Mouse (Mus musculus): ENCODE results near the gene Nelfe. TPM values are rescaled to one million over a fixed set of nuclear protein-coding genes. Genes with fewer than 3 reads are reported as not detected.
"Not testable (repeated sequence)": the region's sequence is repeated elsewhere in the genome, so short reads cannot be mapped to it uniquely, and the experiment has no call there.

Nelfe gene
- polyA plus RNA-seq, 2 experiments = 37.5 to 42.7 TPM

DNA sequence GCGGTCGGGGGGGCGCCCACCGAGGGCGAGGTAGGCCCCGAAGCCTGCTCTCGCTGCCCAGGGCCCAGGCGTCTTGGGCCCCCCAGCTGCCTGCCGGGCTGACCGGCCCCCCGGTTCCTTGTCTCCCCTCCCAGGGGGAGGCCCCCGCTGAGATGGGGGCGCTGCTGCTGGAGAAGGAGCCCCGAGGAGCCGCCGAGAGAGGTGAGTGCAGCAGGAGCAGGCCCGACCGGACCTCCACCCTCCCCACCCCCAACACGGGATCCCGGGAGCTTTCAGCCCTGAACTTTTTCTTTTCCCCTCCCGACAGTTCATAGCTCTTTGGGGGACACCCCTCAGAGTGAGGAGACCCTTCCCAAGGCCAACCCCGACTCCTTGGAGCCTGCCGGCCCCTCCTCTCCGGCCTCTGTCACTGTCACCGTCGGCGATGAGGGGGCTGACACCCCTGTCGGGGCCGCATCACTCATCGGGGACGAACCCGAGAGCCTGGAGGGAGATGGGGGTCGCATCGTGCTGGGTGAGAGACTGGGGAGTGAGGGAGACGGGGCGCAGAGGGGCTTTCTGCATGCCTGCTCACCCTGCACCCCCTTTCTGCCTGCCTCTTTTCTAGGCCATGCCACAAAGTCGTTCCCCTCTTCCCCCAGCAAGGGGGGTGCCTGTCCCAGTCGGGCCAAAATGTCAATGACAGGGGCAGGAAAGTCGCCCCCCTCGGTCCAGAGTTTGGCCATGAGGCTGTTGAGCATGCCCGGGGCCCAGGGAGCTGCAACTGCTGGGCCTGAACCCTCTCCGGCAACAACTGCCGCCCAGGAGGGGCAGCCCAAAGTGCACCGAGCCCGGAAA lies 49.1 kb downstream of the Nelfe start:
- WGBS (ENCODE audit: insufficient replicate concordance) = under 1% methylated on average over 43 of the region's 45 CpGs
- no peaks in the 10 kb centered on the region for H3K9me3 ChIP-seq (ENCODE audit: control insufficient read depth, low read length)
- no peak for DNase-seq (ENCODE audit: low read depth in 3 of 3, low spot score in 3 of 3)
- TF ChIP-seq CTCF (IDR thresholded peaks at IDR 0.05; ENCODE audit: low read depth) (no peak; the same call in 1 of the 2 replicates), EP300 (IDR thresholded peaks at IDR 0.05; ENCODE audit: low read depth) (no peak)
- H3K4me2 ChIP-seq (ENCODE audit: low read depth) = peak overlapping the region; percentile 97
- H3K9ac ChIP-seq (replicated peaks) = peak overlapping the region; percentile 85
- H3K27ac ChIP-seq = peak overlapping the region; percentile 75
- H3K36me3 ChIP-seq (replicated peaks; ENCODE audit: control insufficient read depth, insufficient read depth, low read depth) = peaks cover 3% of the 10 kb centered on the region
- peak overlapping the region; percentile 64 to 85 for H3K4me3 ChIP-seq (ENCODE audit: insufficient read depth in 1 of 2, low read depth in 2 of 2, low read length in 2 of 2)
- H3K27me3 ChIP-seq (ENCODE audit: control insufficient read depth, insufficient read depth, low read length) = no peaks in the 10 kb centered on the region
- no peak for ATAC-seq (ENCODE audit: insufficient read depth)
- peaks cover 6 to 13% of the 10 kb centered on the region in 2 experiments for H3K4me1 ChIP-seq (replicated peaks; ENCODE audit: control insufficient read depth in 2 of 2, insufficient read depth in 2 of 2, low read length in 1 of 2)

DNA sequence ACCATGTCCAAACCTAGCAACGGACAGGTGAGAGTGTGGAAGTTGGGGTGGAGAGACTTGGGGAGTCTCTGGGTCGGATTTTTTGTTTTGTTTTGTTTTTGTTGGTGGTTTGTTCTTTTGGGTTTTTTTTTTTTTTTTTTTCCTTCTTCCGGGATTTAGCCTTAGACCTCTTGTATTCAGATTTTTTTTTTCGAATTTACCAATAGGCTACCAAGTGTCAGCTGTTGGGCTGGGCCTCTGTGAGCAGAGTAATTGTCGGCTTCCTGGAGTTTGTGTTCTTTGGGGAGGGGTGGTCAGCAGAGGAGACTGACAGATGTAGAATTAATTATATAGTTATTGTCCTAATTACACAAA lies 49.7 kb downstream of the Nelfe start:
- peak overlapping the region; percentile 97 for H3K4me2 ChIP-seq (ENCODE audit: low read depth)
- ATAC-seq (ENCODE audit: insufficient read depth) (no peak), DNase-seq (ENCODE audit: low read depth in 3 of 3, low spot score in 3 of 3) (no peak)
- peak overlapping the region; percentile 64 to 85 for H3K4me3 ChIP-seq (ENCODE audit: insufficient read depth in 1 of 2, low read depth in 2 of 2, low read length in 2 of 2)
- 3% methylated on average over 5 of the region's 5 CpGs for WGBS (ENCODE audit: insufficient replicate concordance)
- peaks cover 3% of the 10 kb centered on the region for H3K36me3 ChIP-seq (replicated peaks; ENCODE audit: control insufficient read depth, insufficient read depth, low read depth)
- TF ChIP-seq CTCF (IDR thresholded peaks at IDR 0.05; ENCODE audit: low read depth) (no peak; the same call in 1 of the 2 replicates), EP300 (IDR thresholded peaks at IDR 0.05; ENCODE audit: low read depth) (no peak)
- H3K27me3 ChIP-seq (ENCODE audit: control insufficient read depth, insufficient read depth, low read length) = no peaks in the 10 kb centered on the region
- H3K4me1 ChIP-seq (replicated peaks; ENCODE audit: control insufficient read depth in 2 of 2, insufficient read depth in 2 of 2, low read length in 1 of 2) = peaks cover 6 to 13% of the 10 kb centered on the region in 2 experiments
- H3K27ac ChIP-seq = peak overlapping the region; percentile 75
- H3K9ac ChIP-seq (replicated peaks) = peak overlapping the region; percentile 85
- H3K9me3 ChIP-seq (ENCODE audit: control insufficient read depth, low read length) = no peaks in the 10 kb centered on the region

DNA sequence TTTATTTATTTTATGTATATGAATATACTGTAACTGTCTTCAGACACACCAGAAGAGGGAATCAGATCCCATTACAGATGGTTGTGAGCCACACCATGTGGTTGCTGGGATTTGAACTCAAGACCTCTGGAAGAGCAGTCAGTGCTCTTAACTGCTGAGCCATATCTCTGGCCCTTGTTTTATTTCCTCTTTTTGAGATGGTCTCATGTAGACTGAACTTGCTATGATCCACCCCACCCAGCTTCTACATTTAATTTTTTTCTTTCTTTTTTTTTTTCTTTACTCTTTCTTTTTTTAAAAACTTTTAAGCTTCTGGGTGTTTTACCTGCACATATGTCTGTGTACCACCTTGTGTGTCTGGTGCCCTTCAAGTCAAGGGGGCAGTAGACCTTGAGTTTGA lies 50.6 kb downstream of the Nelfe start:
- not testable (repeated sequence) for H3K9me3 ChIP-seq (ENCODE audit: control insufficient read depth, low read length); ATAC-seq (ENCODE audit: insufficient read depth); H3K4me2 ChIP-seq (ENCODE audit: low read depth); H3K27me3 ChIP-seq (ENCODE audit: control insufficient read depth, insufficient read depth, low read length); H3K36me3 ChIP-seq (replicated peaks; ENCODE audit: control insufficient read depth, insufficient read depth, low read depth); DNase-seq (ENCODE audit: low read depth in 3 of 3, low spot score in 3 of 3); H3K27ac ChIP-seq; H3K9ac ChIP-seq (replicated peaks); H3K4me3 ChIP-seq (ENCODE audit: insufficient read depth in 1 of 2, low read depth in 2 of 2, low read length in 2 of 2)
- H3K4me1 ChIP-seq (replicated peaks; ENCODE audit: control insufficient read depth in 2 of 2, insufficient read depth in 2 of 2, low read length in 1 of 2) = peaks cover 6 to 13% of the 10 kb centered on the region in 2 experiments

DNA sequence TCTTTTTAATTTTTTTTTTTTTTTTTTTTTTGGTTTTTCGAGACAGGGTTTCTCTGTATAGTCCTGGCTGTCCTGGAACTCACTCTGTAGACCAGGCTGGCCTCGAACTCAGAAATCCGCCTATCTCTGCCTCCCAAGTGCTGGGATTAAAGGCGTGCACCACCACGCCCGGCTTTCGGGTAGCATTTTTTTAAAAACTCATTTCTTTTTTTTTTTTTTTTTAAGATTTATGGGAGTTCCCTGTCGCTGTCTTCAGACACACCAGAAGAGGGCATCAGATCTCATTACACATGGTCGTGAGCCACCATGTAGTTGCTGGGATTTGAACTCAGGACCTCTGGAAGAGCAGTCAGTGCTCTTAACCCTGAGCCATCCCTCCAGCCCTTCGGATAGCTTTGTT lies 51.8 kb downstream of the Nelfe start:
- 73% methylated on average over 9 of the region's 10 CpGs for WGBS (ENCODE audit: insufficient replicate concordance)
- peaks cover 6 to 13% of the 10 kb centered on the region in 2 experiments for H3K4me1 ChIP-seq (replicated peaks; ENCODE audit: control insufficient read depth in 2 of 2, insufficient read depth in 2 of 2, low read length in 1 of 2)
- not testable (repeated sequence) for ATAC-seq (ENCODE audit: insufficient read depth)

DNA sequence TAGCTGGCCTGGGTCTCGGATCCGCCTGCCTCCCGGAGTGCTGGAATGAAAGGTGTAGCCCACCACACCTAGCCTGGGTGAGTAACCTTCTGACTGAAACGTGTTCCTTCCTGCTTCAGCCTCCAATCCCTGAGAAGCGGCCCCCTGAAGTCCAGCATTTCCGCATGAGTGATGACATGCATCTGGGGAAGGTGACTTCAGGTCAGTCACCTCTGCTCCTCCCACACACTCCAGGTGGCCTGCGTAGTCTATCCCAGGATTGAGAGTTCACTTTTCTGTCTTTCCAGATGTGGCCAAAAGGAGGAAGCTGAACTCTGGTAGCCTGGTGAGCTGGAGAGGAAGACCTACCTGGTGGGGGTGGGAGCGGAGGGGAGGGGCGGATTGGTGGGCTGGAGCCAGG lies 52.7 kb downstream of the Nelfe start:
- no peak overlapping the region for H3K9ac ChIP-seq (replicated peaks)
- H3K36me3 ChIP-seq (replicated peaks; ENCODE audit: control insufficient read depth, insufficient read depth, low read depth) = peaks cover 15% of the 10 kb centered on the region

More for the DNA sequence above, 51.8 kb downstream of the Nelfe start:
- H3K36me3 ChIP-seq (replicated peaks; ENCODE audit: control insufficient read depth, insufficient read depth, low read depth) = peaks cover 14% of the 10 kb centered on the region
- not testable (repeated sequence) for DNase-seq (ENCODE audit: low read depth in 3 of 3, low spot score in 3 of 3); H3K27me3 ChIP-seq (ENCODE audit: control insufficient read depth, insufficient read depth, low read length); H3K9me3 ChIP-seq (ENCODE audit: control insufficient read depth, low read length); H3K4me3 ChIP-seq (ENCODE audit: insufficient read depth in 1 of 2, low read depth in 2 of 2, low read length in 2 of 2); H3K4me2 ChIP-seq (ENCODE audit: low read depth); H3K27ac ChIP-seq; H3K9ac ChIP-seq (replicated peaks)

More for the DNA sequence above, 52.7 kb downstream of the Nelfe start:
- no peak overlapping the region for H3K4me2 ChIP-seq (ENCODE audit: low read depth)
- no peak for DNase-seq (ENCODE audit: low read depth in 3 of 3, low spot score in 3 of 3)
- H3K27me3 ChIP-seq (ENCODE audit: control insufficient read depth, insufficient read depth, low read length) = no peaks in the 10 kb centered on the region
- no peak for ATAC-seq (ENCODE audit: insufficient read depth)
- no peak overlapping the region for H3K27ac ChIP-seq
- H3K9me3 ChIP-seq (ENCODE audit: control insufficient read depth, low read length) = no peaks in the 10 kb centered on the region
- H3K4me3 ChIP-seq (ENCODE audit: insufficient read depth in 1 of 2, low read depth in 2 of 2, low read length in 2 of 2) = no peak overlapping the region
- TF ChIP-seq CTCF (IDR thresholded peaks at IDR 0.05; ENCODE audit: low read depth) = no peak
- no peak for TF ChIP-seq EP300 (IDR thresholded peaks at IDR 0.05; ENCODE audit: low read depth)
- 84% methylated on average over 9 of the region's 9 CpGs for WGBS (ENCODE audit: insufficient replicate concordance)
- H3K4me1 ChIP-seq (replicated peaks; ENCODE audit: control insufficient read depth in 2 of 2, insufficient read depth in 2 of 2, low read length in 1 of 2) = peaks cover 0 to 6% of the 10 kb centered on the region in 2 experiments; a peak in 2 of 4 replicates

Small RNA genes within 50 kb of the gene (microRNA-seq; reads per million reads assigned to microRNA genes)
- not detected for gene Mir6970
- gene Mir6971 = 4.2 reads per million, percentile 3 among the genes with 10 or more reads in this experiment
- not detected for gene Mir6972

Other genes starting within 250 kb of the Nelfe start
Only the 30 nearest of the 37 such genes appear.
- 10.4 and 11.6 TPM in 2 replicates for gene Ppt2, start 221.9 kb upstream of the Nelfe start, polyA plus RNA-seq (2012; rRNA removed)
- gene Ppt2, start 221.9 kb upstream of the Nelfe start, polyA plus RNA-seq (2014; fragmentation: Nextera tagmentation; extraction: Ambion mirVana) = 10.5 and 12.9 TPM in 2 replicates
- gene Prrt1, start 220.9 kb upstream of the Nelfe start, polyA plus RNA-seq (2012; rRNA removed) = 0.04 and 0.11 TPM in 2 replicates
- gene Prrt1, start 220.9 kb upstream of the Nelfe start, polyA plus RNA-seq (2014; fragmentation: Nextera tagmentation; extraction: Ambion mirVana) = not detected in 2 replicates
- 0.47 and 1.6 TPM in 2 replicates for gene Fkbpl, start 205.6 kb upstream of the Nelfe start, polyA plus RNA-seq (2012; rRNA removed)
- gene Fkbpl, start 205.6 kb upstream of the Nelfe start, polyA plus RNA-seq (2014; fragmentation: Nextera tagmentation; extraction: Ambion mirVana) = 2.9 and 3.2 TPM in 2 replicates
- 15.5 and 16.6 TPM in 2 replicates for gene Atf6b, start 203.2 kb upstream of the Nelfe start, polyA plus RNA-seq (2012; rRNA removed)
- gene Atf6b, start 203.2 kb upstream of the Nelfe start, polyA plus RNA-seq (2014; fragmentation: Nextera tagmentation; extraction: Ambion mirVana) = 11.3 and 12.6 TPM in 2 replicates
- 0.17 and 0.21 TPM in 2 replicates for gene Tnxb, start 179.9 kb upstream of the Nelfe start, polyA plus RNA-seq (2012; rRNA removed)
- gene Tnxb, start 179.9 kb upstream of the Nelfe start, polyA plus RNA-seq (2014; fragmentation: Nextera tagmentation; extraction: Ambion mirVana) = 0.10 and 0.13 TPM in 2 replicates
- gene C4b, start 106.5 kb upstream of the Nelfe start, polyA plus RNA-seq (2012; rRNA removed) = 2.6 and 2.9 TPM in 2 replicates
- gene C4b, start 106.5 kb upstream of the Nelfe start, polyA plus RNA-seq (2014; fragmentation: Nextera tagmentation; extraction: Ambion mirVana) = 3.4 and 4.8 TPM in 2 replicates
- gene Cyp21a1, start 45.8 kb upstream of the Nelfe start, polyA plus RNA-seq (2012; rRNA removed) = 0.02 TPM in 1 of 2 replicates, not detected in the other
- gene Cyp21a1, start 45.8 kb upstream of the Nelfe start, polyA plus RNA-seq (2014; fragmentation: Nextera tagmentation; extraction: Ambion mirVana) = not detected in 2 replicates
- 12.8 and 14.8 TPM in 2 replicates for gene Stk19, start 13.4 kb upstream of the Nelfe start, polyA plus RNA-seq (2012; rRNA removed)
- 10.6 and 13.3 TPM in 2 replicates for gene Stk19, start 13.4 kb upstream of the Nelfe start, polyA plus RNA-seq (2014; fragmentation: Nextera tagmentation; extraction: Ambion mirVana)
- gene Dxo, start 13.4 kb upstream of the Nelfe start, polyA plus RNA-seq (2012; rRNA removed) = 27.7 and 30.6 TPM in 2 replicates
- gene Dxo, start 13.4 kb upstream of the Nelfe start, polyA plus RNA-seq (2014; fragmentation: Nextera tagmentation; extraction: Ambion mirVana) = 24.0 and 28.1 TPM in 2 replicates
- gene Skiv2l, start 181 bp upstream of the Nelfe start, polyA plus RNA-seq (2012; rRNA removed) = 21.4 and 22.3 TPM in 2 replicates
- gene Skiv2l, start 181 bp upstream of the Nelfe start, polyA plus RNA-seq (2014; fragmentation: Nextera tagmentation; extraction: Ambion mirVana) = 15.0 and 20.2 TPM in 2 replicates
- 103 and 159 TPM in 2 replicates for gene Cfb, start 12.1 kb downstream of the Nelfe start, polyA plus RNA-seq (2012; rRNA removed)
- 138 and 146 TPM in 2 replicates for gene Cfb, start 12.1 kb downstream of the Nelfe start, polyA plus RNA-seq (2014; fragmentation: Nextera tagmentation; extraction: Ambion mirVana)
- 5.1 and 6.2 TPM in 2 replicates for gene Zbtb12, start 29.1 kb downstream of the Nelfe start, polyA plus RNA-seq (2012; rRNA removed)
- 0.10 and 0.14 TPM in 2 replicates for gene Zbtb12, start 29.1 kb downstream of the Nelfe start, polyA plus RNA-seq (2014; fragmentation: Nextera tagmentation; extraction: Ambion mirVana)
- gene Gm20547, start 31.7 kb downstream of the Nelfe start, polyA plus RNA-seq (2012; rRNA removed) = 0.02 TPM in 2 replicates
- gene Gm20547, start 31.7 kb downstream of the Nelfe start, polyA plus RNA-seq (2014; fragmentation: Nextera tagmentation; extraction: Ambion mirVana) = not detected in 2 replicates
- 14.6 and 15.6 TPM in 2 replicates for gene C2, start 47.9 kb downstream of the Nelfe start, polyA plus RNA-seq (2012; rRNA removed)
- gene C2, start 47.9 kb downstream of the Nelfe start, polyA plus RNA-seq (2014; fragmentation: Nextera tagmentation; extraction: Ambion mirVana) = 14.1 and 15.8 TPM in 2 replicates
- 28.5 and 29.7 TPM in 2 replicates for gene Ehmt2, start 48.1 kb downstream of the Nelfe start, polyA plus RNA-seq (2012; rRNA removed)
- 10.2 TPM in 2 replicates for gene Ehmt2, start 48.1 kb downstream of the Nelfe start, polyA plus RNA-seq (2014; fragmentation: Nextera tagmentation; extraction: Ambion mirVana)
- gene Slc44a4, start 64.1 kb downstream of the Nelfe start, polyA plus RNA-seq (2012; rRNA removed) = 1.0 and 1.6 TPM in 2 replicates
- gene Slc44a4, start 64.1 kb downstream of the Nelfe start, polyA plus RNA-seq (2014; fragmentation: Nextera tagmentation; extraction: Ambion mirVana) = 2.5 and 2.7 TPM in 2 replicates
- 9.7 and 11.0 TPM in 2 replicates for gene Neu1, start 80.9 kb downstream of the Nelfe start, polyA plus RNA-seq (2012; rRNA removed)
- gene Neu1, start 80.9 kb downstream of the Nelfe start, polyA plus RNA-seq (2014; fragmentation: Nextera tagmentation; extraction: Ambion mirVana) = 10.1 and 10.4 TPM in 2 replicates
- gene Hspa1b, start 108.8 kb downstream of the Nelfe start, polyA plus RNA-seq (2012; rRNA removed) = 1.5 and 3.5 TPM in 2 replicates
- not detected in 2 replicates for gene Hspa1b, start 108.8 kb downstream of the Nelfe start, polyA plus RNA-seq (2014; fragmentation: Nextera tagmentation; extraction: Ambion mirVana)
- not detected in 2 replicates for gene Gm20481, start 119.5 kb downstream of the Nelfe start, polyA plus RNA-seq (2012; rRNA removed)
- gene Gm20481, start 119.5 kb downstream of the Nelfe start, polyA plus RNA-seq (2014; fragmentation: Nextera tagmentation; extraction: Ambion mirVana) = not detected in 2 replicates
- 0.90 and 2.5 TPM in 2 replicates for gene Hspa1a, start 121.8 kb downstream of the Nelfe start, polyA plus RNA-seq (2012; rRNA removed)
- gene Hspa1a, start 121.8 kb downstream of the Nelfe start, polyA plus RNA-seq (2014; fragmentation: Nextera tagmentation; extraction: Ambion mirVana) = 0.38 and 0.41 TPM in 2 replicates
- 0.02 TPM in 1 of 2 replicates, not detected in the other for gene Hspa1l, start 122.3 kb downstream of the Nelfe start, polyA plus RNA-seq (2012; rRNA removed)
- gene Hspa1l, start 122.3 kb downstream of the Nelfe start, polyA plus RNA-seq (2014; fragmentation: Nextera tagmentation; extraction: Ambion mirVana) = 0.19 and 0.25 TPM in 2 replicates
- gene Lsm2, start 131.5 kb downstream of the Nelfe start, polyA plus RNA-seq (2012; rRNA removed) = 81.5 and 121 TPM in 2 replicates
- gene Lsm2, start 131.5 kb downstream of the Nelfe start, polyA plus RNA-seq (2014; fragmentation: Nextera tagmentation; extraction: Ambion mirVana) = 122 and 132 TPM in 2 replicates
- 58.2 and 67.6 TPM in 2 replicates for gene Vars, start 150.6 kb downstream of the Nelfe start, polyA plus RNA-seq (2012; rRNA removed)
- 61.7 and 77.3 TPM in 2 replicates for gene Vars, start 150.6 kb downstream of the Nelfe start, polyA plus RNA-seq (2014; fragmentation: Nextera tagmentation; extraction: Ambion mirVana)
- 0.12 and 0.18 TPM in 2 replicates for gene Vwa7, start 166.2 kb downstream of the Nelfe start, polyA plus RNA-seq (2012; rRNA removed)
- gene Vwa7, start 166.2 kb downstream of the Nelfe start, polyA plus RNA-seq (2014; fragmentation: Nextera tagmentation; extraction: Ambion mirVana) = 0.09 TPM in 1 of 2 replicates, not detected in the other
- 2.3 and 2.7 TPM in 2 replicates for gene Sapcd1, start 177.6 kb downstream of the Nelfe start, polyA plus RNA-seq (2012; rRNA removed)
- 2.5 and 2.7 TPM in 2 replicates for gene Sapcd1, start 177.6 kb downstream of the Nelfe start, polyA plus RNA-seq (2014; fragmentation: Nextera tagmentation; extraction: Ambion mirVana)
- gene Msh5, start 196.4 kb downstream of the Nelfe start, polyA plus RNA-seq (2012; rRNA removed) = 3.3 and 4.3 TPM in 2 replicates
- 2.3 and 2.9 TPM in 2 replicates for gene Msh5, start 196.4 kb downstream of the Nelfe start, polyA plus RNA-seq (2014; fragmentation: Nextera tagmentation; extraction: Ambion mirVana)
- gene Clic1, start 199.6 kb downstream of the Nelfe start, polyA plus RNA-seq (2012; rRNA removed) = 76.4 and 78.0 TPM in 2 replicates
- 38.1 and 39.9 TPM in 2 replicates for gene Clic1, start 199.6 kb downstream of the Nelfe start, polyA plus RNA-seq (2014; fragmentation: Nextera tagmentation; extraction: Ambion mirVana)
- 12.0 and 12.3 TPM in 2 replicates for gene Ddah2, start 208.6 kb downstream of the Nelfe start, polyA plus RNA-seq (2012; rRNA removed)
- gene Ddah2, start 208.6 kb downstream of the Nelfe start, polyA plus RNA-seq (2014; fragmentation: Nextera tagmentation; extraction: Ambion mirVana) = 16.1 and 17.3 TPM in 2 replicates
- 0.26 and 0.48 TPM in 2 replicates for gene Ly6g6c, start 215.0 kb downstream of the Nelfe start, polyA plus RNA-seq (2012; rRNA removed)
- gene Ly6g6c, start 215.0 kb downstream of the Nelfe start, polyA plus RNA-seq (2014; fragmentation: Nextera tagmentation; extraction: Ambion mirVana) = 0.24 and 0.37 TPM in 2 replicates
- gene Mpig6b, start 215.8 kb downstream of the Nelfe start, polyA plus RNA-seq (2012; rRNA removed) = 2.3 and 2.6 TPM in 2 replicates
- 4.0 and 6.6 TPM in 2 replicates for gene Mpig6b, start 215.8 kb downstream of the Nelfe start, polyA plus RNA-seq (2014; fragmentation: Nextera tagmentation; extraction: Ambion mirVana)

Measured in liver, embryonic 14.5 days (tissue).